Mouse (Mus musculus): ENCODE results near the gene Tiam1. TPM values are rescaled to one million over a fixed set of nuclear protein-coding genes. Genes with fewer than 3 reads are reported as not detected.
A peak's percentile ranks its signal among the peaks of the same experiment; 100 is the strongest.

Gene Tiam1
- polyA plus RNA-seq, 1 experiment from 2014 or later: 29.0 TPM

DNA sequence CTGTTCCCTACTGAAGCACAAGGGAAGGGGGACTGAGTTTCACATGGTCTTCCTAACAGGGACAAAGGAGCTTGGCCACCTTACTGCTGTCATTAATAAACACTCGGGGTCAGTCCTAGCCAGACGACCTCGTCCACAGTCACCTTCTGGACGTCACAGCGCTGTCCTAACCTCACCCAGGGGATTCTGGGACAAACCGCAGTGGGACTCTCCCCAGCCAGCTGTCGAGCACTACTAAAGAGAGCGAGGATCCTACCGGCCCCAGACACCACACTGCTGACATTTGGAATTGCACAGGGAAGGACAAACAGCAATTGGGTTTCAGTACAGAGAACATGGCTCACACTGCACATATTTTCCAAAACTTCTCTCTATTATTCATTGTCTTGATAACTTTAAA, 292.2 kb downstream of the Tiam1 start:
- no peak overlapping the region for H3K4me3 ChIP-seq
- H3K36me3 ChIP-seq: peaks cover 36% of the 10 kb centered on the region
- H3K27ac ChIP-seq: no peak overlapping the region
- H3K4me1 ChIP-seq (replicated peaks): peaks cover 2% of the 10 kb centered on the region
- WGBS: 55% methylated on average over 9 of the region's 9 CpGs
- 0 out of 2 replicates have a peak, but pooled peaks cover 8% of the 10 kb centered on the region for H3K9me3 ChIP-seq
- no peak for ATAC-seq (ENCODE audit: low FRiP score)
- H3K27me3 ChIP-seq: no peaks in the 10 kb centered on the region
- no peak overlapping the region for H3K4me2 ChIP-seq
- no peak overlapping the region for H3K9ac ChIP-seq

- no peak for ATAC-seq (ENCODE audit: low FRiP score)
- peaks cover 23% of the 10 kb centered on the region for H3K36me3 ChIP-seq
- H3K27ac ChIP-seq: no peak overlapping the region
- H3K4me1 ChIP-seq (replicated peaks): peaks cover 13% of the 10 kb centered on the region
- 94% methylated on average over 19 of the region's 19 CpGs for WGBS
- H3K9ac ChIP-seq: no peak overlapping the region
- 0 out of 2 replicates have a peak, but pooled peaks cover 8% of the 10 kb centered on the region for H3K9me3 ChIP-seq
- no peak overlapping the region for H3K4me2 ChIP-seq
- no peak overlapping the region for H3K4me3 ChIP-seq
- H3K27me3 ChIP-seq: no peaks in the 10 kb centered on the region
Measured at GRCm38 (mm10) chr16:89848651-89849597, 294.6 kb downstream of the Tiam1 start.

DNA sequence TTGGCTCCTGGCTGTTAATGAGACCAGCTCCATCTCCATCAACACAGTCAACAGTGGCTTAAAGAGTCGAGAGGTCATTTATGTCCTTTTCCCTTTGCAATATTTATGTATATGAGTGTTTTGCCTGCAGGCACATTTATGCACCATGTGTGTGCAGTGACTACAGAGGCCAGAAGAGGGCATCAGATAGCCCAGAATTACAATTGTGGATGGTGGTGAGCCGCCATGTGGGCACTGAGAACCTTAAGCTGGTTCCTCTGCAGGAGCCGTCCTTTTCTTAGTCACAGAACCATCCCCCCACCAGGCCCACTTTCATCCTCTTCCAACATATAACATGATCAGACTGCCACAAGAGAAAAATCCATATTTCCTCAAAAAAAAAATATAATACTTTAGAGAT, 295.4 kb downstream of the Tiam1 start:
- 96% methylated on average over 3 of the region's 3 CpGs for WGBS
- Histone ChIP-seq H3K9ac (no peak overlapping the region), H3K4me1 (replicated peaks) (peaks cover 13% of the 10 kb centered on the region), H3K27me3 (no peaks in the 10 kb centered on the region), H3K4me3 (no peak overlapping the region), H3K9me3 (0 out of 2 replicates have a peak, but pooled peaks cover 8% of the 10 kb centered on the region), H3K27ac (no peak overlapping the region), H3K4me2 (no peak overlapping the region), H3K36me3 (peaks cover 23% of the 10 kb centered on the region)
- no peak for ATAC-seq (ENCODE audit: low FRiP score)

DNA sequence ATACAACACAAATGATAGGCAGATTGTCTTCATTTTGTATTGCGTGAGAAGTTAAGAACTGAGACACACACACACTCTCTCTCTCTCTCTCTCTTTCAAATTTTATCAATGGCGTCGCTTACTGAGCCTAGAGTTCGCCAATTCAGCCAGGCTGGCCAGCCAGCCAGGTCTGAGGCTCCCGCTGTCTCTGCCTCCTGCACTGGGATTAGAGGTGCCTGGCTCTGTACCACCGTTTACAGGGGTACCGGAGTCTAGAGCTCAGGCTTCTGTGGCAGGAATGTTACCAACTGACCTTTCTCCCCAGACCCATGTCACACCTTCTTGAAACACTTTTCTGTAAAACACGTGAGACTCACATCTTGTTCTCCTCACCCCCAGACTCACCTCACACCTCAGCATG, 298.1 kb downstream of the Tiam1 start:
- Histone ChIP-seq H3K4me3 (no peak overlapping the region), H3K4me1 (replicated peaks) (peaks cover 17% of the 10 kb centered on the region), H3K4me2 (no peak overlapping the region), H3K36me3 (peaks cover 23% of the 10 kb centered on the region), H3K27ac (no peak overlapping the region), H3K27me3 (no peaks in the 10 kb centered on the region), H3K9me3 (0 out of 2 replicates have a peak, but pooled peaks cover 8% of the 10 kb centered on the region), H3K9ac (no peak overlapping the region)
- WGBS: 74% methylated on average over 8 of the region's 8 CpGs
- no peak for ATAC-seq (ENCODE audit: low FRiP score)

DNA sequence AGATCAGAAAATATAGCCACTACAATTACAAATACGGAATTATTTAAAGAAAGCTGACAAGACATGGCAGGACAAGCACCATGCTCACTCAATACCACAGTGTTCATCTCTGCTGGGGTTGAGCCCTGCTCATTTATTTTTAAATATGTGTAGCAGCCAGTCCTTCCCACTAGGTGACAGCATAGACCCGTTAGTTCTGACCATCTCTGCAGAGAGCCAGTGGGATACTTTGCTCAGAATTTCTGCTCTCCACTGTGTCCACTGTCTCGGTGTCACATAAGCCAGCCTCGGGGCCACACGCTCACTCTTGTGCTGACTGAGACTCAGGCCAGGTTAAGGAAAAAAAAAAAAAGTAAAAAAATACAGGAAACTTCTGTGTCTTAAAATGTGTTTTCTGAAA, 299.0 kb downstream of the Tiam1 start:
- H3K4me1 ChIP-seq (replicated peaks): peaks cover 17% of the 10 kb centered on the region
- ATAC-seq (ENCODE audit: low FRiP score): peak; percentile 80
- H3K36me3 ChIP-seq: peaks cover 19% of the 10 kb centered on the region
- WGBS: 39% methylated on average over 5 of the region's 5 CpGs
- no peak overlapping the region for H3K27ac ChIP-seq
- H3K4me3 ChIP-seq: no peak overlapping the region
- no peak overlapping the region for H3K4me2 ChIP-seq
- no peaks in the 10 kb centered on the region for H3K27me3 ChIP-seq
- no peak overlapping the region for H3K9ac ChIP-seq
- 0 out of 2 replicates have a peak, but pooled peaks cover 8% of the 10 kb centered on the region for H3K9me3 ChIP-seq

GRCm38 (mm10) chr16:89841894-89842293, 301.7 kb downstream of the Tiam1 start:
- Histone ChIP-seq H3K9me3 (no peaks in the 10 kb centered on the region), H3K27ac (no peak overlapping the region), H3K36me3 (peaks cover 1% of the 10 kb centered on the region; the same call in 1 of the 2 replicates), H3K4me3 (no peak overlapping the region), H3K4me1 (replicated peaks) (peaks cover 17% of the 10 kb centered on the region), H3K9ac (no peak overlapping the region), H3K27me3 (no peaks in the 10 kb centered on the region), H3K4me2 (no peak overlapping the region)
- no peak for ATAC-seq (ENCODE audit: low FRiP score)
- WGBS: 67% methylated on average over 6 of the region's 6 CpGs

DNA sequence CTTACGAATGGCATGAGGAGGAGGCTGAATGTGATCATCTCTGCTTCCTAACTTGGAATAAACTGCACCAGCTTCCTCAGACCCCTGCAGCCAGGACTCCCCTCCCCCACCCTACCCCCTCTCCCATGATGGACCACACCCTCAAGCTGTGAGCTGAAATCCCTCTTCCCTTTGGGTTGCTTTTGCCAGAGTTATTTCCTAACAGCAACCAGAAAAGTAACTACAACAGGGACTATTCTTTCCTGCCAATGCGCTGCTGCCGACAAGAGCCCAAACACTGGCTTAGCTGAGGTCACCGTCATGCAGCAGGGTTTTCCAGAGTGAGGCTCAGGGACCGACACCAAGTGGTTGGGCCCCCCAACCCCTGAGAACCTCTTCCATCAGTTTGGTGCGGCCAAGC, 303.2 kb downstream of the Tiam1 start:
- no peak overlapping the region for H3K9ac ChIP-seq
- 93% methylated on average over 6 of the region's 6 CpGs for WGBS
- no peak overlapping the region for H3K4me2 ChIP-seq
- no peaks in the 10 kb centered on the region for H3K9me3 ChIP-seq
- H3K4me3 ChIP-seq: no peak overlapping the region
- H3K27me3 ChIP-seq: no peaks in the 10 kb centered on the region
- H3K4me1 ChIP-seq (replicated peaks): peaks cover 19% of the 10 kb centered on the region
- no peak overlapping the region for H3K27ac ChIP-seq
- ATAC-seq (ENCODE audit: low FRiP score): no peak
- H3K36me3 ChIP-seq: peaks cover 6% of the 10 kb centered on the region; the same call in 1 of the 2 replicates

DNA sequence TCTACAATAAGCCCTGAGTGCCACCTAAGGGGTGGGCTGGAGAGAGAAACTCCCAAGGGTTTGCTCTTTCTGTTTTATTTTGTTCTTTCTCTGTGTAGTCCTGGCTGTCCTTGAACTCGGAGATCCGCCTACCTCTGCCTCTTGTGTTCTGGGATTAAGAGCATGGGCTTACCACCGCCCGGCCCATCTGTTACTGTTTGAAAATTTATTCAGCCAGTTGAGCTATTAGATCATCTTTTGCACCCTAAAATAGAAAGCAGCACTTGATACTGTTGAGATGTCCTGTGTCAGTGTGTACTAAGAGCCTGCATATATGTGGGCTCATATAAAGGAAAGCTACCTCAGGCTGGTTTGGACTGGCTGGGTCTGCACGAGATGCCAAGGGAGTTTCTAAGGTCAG, 303.7 kb downstream of the Tiam1 start:
- H3K9ac ChIP-seq: no peak overlapping the region
- H3K27me3 ChIP-seq: no peaks in the 10 kb centered on the region
- no peak overlapping the region for H3K4me2 ChIP-seq
- H3K4me3 ChIP-seq: no peak overlapping the region
- peaks cover 10% of the 10 kb centered on the region for H3K36me3 ChIP-seq
- H3K27ac ChIP-seq: no peak overlapping the region
- 92% methylated on average over 5 of the region's 5 CpGs for WGBS
- H3K4me1 ChIP-seq (replicated peaks): peaks cover 15% of the 10 kb centered on the region
- no peaks in the 10 kb centered on the region for H3K9me3 ChIP-seq
- ATAC-seq (ENCODE audit: low FRiP score): no peak

DNA sequence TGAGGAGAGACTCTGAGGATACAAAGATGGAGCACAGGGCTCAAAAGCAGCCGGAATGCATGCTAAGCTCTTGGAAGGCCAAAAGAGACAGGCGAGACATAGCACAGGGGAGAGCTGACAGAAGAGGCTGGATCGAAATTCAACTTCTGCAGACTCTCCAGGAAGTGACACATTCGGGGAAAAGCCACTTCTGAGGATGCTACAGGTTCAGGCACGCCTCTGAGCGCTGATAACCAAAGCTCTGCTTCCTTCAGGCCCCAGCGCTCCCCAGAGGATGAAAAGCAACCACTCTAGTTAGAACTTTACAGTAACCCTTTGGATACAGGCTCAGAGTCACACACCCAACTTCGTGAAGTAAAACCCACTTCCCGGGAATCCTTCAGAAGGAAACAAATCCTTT, 306.5 kb downstream of the Tiam1 start:
- H3K4me2 ChIP-seq: no peak overlapping the region
- no peak overlapping the region for H3K4me3 ChIP-seq
- H3K4me1 ChIP-seq (replicated peaks): peaks cover 11% of the 10 kb centered on the region
- no peaks in the 10 kb centered on the region for H3K27me3 ChIP-seq
- H3K27ac ChIP-seq: no peak overlapping the region
- peaks cover 19% of the 10 kb centered on the region for H3K36me3 ChIP-seq
- H3K9ac ChIP-seq: no peak overlapping the region
- H3K9me3 ChIP-seq: no peaks in the 10 kb centered on the region
- ATAC-seq (ENCODE audit: low FRiP score): no peak
- WGBS: 79% methylated on average over 9 of the region's 9 CpGs

DNA sequence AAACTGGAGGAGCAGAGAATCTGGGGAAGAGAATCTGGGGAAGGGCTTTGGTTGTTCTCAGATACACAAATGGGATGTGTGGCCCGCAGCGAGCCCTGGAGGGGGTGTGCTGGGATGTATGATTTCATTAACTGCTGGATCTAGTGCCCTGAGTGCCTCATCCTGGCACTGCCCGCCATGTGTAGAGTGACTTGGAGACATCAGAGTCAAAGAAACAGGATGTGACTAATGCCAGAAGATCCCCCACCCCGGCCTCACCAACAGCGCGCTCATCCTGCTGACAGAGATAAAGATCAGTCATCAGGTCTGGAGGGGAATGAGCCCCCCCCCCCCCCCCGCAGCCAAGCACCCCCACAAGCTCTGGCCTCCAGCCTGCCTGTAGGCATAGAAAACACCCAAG, 308.0 kb downstream of the Tiam1 start:
- Histone ChIP-seq H3K27ac (peak overlapping the region; percentile 32; the same call in 1 of the 2 replicates), H3K9me3 (no peaks in the 10 kb centered on the region), H3K4me3 (no peak overlapping the region), H3K27me3 (no peaks in the 10 kb centered on the region), H3K4me2 (no peak overlapping the region), H3K36me3 (peaks cover 19% of the 10 kb centered on the region), H3K9ac (no peak overlapping the region), H3K4me1 (replicated peaks) (peaks cover 11% of the 10 kb centered on the region)
- ATAC-seq (ENCODE audit: low FRiP score): no peak
- WGBS: 91% methylated on average over 6 of the region's 7 CpGs

DNA sequence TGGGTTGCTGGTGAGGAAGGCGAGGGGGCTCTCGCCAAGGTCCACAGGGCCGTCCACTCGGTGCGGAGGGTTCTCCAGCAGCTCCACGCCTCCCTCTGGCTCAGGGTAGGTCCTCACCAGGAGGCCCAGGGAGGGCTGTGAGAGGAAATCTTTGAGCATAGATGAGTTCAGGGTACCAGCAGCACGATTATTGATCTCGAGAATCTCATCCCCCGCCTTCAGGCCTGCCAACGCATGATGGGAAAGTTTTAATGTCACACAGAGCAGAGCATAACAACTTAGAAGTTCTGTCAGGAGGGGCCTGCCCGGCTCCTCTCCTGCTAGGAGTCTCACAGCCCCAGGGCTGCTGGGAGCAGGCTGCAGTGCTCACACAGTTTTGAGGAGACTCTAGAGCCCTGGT, 310.6 kb downstream of the Tiam1 start:
- H3K4me1 ChIP-seq (replicated peaks): peaks cover 12% of the 10 kb centered on the region
- no peak for ATAC-seq (ENCODE audit: low FRiP score)
- no peaks in the 10 kb centered on the region for H3K27me3 ChIP-seq
- no peak overlapping the region for H3K4me3 ChIP-seq
- no peak overlapping the region for H3K9ac ChIP-seq
- H3K9me3 ChIP-seq: no peaks in the 10 kb centered on the region
- no peak overlapping the region for H3K27ac ChIP-seq
- H3K4me2 ChIP-seq: no peak overlapping the region
- 89% methylated on average over 11 of the region's 11 CpGs for WGBS
- H3K36me3 ChIP-seq: peaks cover 21% of the 10 kb centered on the region

GRCm38 (mm10) chr16:89831172-89831571, 312.4 kb downstream of the Tiam1 start:
- ATAC-seq (ENCODE audit: low FRiP score): no peak
- 44% methylated on average over 10 of the region's 10 CpGs for WGBS
- Histone ChIP-seq H3K4me3 (no peak overlapping the region), H3K27me3 (no peaks in the 10 kb centered on the region), H3K4me2 (no peak overlapping the region), H3K36me3 (peaks cover 16% of the 10 kb centered on the region), H3K9ac (no peak overlapping the region), H3K9me3 (no peaks in the 10 kb centered on the region), H3K27ac (no peak overlapping the region), H3K4me1 (replicated peaks) (peaks cover 15% of the 10 kb centered on the region)

- Histone ChIP-seq H3K4me1 (replicated peaks) (peaks cover 9% of the 10 kb centered on the region), H3K4me3 (no peak overlapping the region), H3K9me3 (no peaks in the 10 kb centered on the region), H3K4me2 (no peak overlapping the region), H3K27me3 (no peaks in the 10 kb centered on the region), H3K27ac (no peak overlapping the region), H3K36me3 (peaks cover 14% of the 10 kb centered on the region), H3K9ac (no peak overlapping the region)
- no peak for ATAC-seq (ENCODE audit: low FRiP score)
- WGBS: 85% methylated on average over 15 of the region's 15 CpGs
Measured at GRCm38 (mm10) chr16:89830221-89830648, 313.3 kb downstream of the Tiam1 start.

All from hindbrain, embryonic 13.5 days (tissue).